Mouse (Mus musculus): ENCODE results near the gene Ippk. TPM values are rescaled to one million over a fixed set of nuclear protein-coding genes. Genes with fewer than 3 reads are reported as not detected.
A peak's percentile ranks its signal among the peaks of the same experiment; 100 is the strongest.

The Ippk gene
- polyA plus RNA-seq (2012): 1.4 and 1.9 TPM in 2 replicates

- TF ChIP-seq GATA1 (IDR thresholded peaks at IDR 0.05; ENCODE audit: low read length): no peak
These were observed at the start of gene Ippk for GRCm38 (mm10) chr13:49420754-49421605. Ippk (plus strand) TSS chr13:49421249.

DNA sequence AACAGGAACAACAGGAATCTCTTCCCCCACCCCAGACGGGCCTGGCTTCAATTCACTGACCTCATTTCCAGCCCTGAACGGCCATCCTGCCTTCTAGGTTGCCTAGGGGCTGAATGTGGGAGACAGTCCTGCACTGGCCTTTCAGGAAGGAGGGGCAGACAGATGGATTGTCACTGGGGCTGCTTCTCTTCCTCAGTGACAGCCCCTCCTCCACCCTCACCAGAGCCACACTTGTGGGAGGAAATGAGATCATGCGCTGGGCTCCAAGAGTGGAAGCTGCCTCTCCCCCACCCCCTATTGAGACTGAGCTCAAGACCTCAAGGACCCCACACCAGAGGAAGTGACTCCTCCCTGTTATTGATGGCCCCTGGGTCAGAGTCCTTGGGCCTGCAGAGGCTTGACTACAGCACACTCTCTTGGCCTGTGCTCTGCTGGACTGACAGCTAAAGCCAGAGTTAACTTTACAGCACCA lies 49.6 kb upstream of the Ippk start:
- no peak for TF ChIP-seq GATA1 (IDR thresholded peaks at IDR 0.05; ENCODE audit: low read length)

- no peak for TF ChIP-seq GATA1 (IDR thresholded peaks at IDR 0.05; ENCODE audit: low read length)
These were observed 48.5 kb upstream of the Ippk start for GRCm38 (mm10) chr13:49372370-49373060.

GRCm38 (mm10) chr13:49374304-49374703 lies 46.7 kb upstream of the Ippk start:
- no peak for TF ChIP-seq GATA1 (IDR thresholded peaks at IDR 0.05; ENCODE audit: low read length)

DNA sequence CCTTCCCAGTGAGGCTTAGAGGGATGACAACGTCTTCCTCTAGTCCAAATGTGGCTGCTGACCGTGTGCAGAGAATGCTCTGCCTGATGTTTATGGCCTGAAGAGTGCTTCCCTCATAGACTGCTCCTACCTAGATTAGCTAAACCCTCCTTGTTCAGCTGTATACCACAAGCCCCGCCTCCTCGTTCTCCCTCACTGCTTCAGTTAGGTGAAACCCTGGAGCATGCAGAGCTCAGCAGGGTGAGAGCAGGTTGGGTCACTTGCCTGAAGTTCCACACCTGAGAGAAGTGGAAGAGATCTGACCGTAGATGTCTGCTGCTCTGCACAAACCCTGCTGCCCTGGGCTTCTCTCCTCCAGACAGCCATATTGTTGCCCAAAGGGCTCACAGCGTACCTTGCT lies 46.3 kb upstream of the Ippk start:
- no peak for TF ChIP-seq GATA1 (IDR thresholded peaks at IDR 0.05; ENCODE audit: low read length)

GRCm38 (mm10) chr13:49377608-49378007 lies 43.4 kb upstream of the Ippk start:
- TF ChIP-seq GATA1 (IDR thresholded peaks at IDR 0.05; ENCODE audit: low read length): no peak

DNA sequence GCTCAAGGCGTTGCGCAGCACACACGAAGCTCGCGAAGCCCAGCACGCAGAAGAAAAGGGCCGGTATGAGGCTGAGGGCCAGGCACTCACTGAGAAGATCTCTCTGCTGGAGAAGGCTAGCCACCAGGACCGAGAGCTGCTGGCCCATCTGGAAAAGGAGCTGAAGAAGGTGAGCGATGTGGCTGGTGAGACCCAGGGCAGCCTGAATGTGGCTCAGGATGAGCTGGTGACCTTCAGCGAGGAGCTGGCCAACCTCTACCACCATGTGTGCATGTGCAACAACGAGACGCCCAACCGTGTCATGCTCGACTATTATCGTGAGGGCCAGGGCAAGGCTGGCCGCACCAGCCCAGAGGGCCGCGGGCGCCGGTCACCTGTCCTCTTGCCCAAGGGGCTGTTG lies 41.7 kb upstream of the Ippk start:
- no peak for TF ChIP-seq GATA1 (IDR thresholded peaks at IDR 0.05; ENCODE audit: low read length)

DNA sequence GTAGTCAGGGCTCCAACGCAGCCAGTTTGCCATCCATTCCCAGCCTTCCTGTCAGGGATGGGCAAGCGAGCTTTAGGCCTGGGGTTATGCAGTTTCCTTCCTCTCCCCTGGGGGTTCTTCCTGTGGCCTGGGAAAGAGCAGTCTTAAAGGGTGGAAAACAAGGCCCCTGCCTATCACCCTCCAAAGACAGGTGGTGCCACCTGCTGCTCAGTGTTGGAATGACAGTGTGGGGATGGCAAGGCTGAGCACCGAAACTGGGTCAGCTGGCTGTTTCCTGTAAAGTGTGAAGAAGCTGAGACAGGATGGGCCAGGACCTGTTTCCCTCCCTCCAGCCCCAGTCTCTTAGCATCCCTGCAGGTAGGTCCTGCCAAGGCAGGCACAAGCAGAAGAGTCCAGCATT lies 39.8 kb upstream of the Ippk start:
- TF ChIP-seq GATA1 (IDR thresholded peaks at IDR 0.05; ENCODE audit: low read length): no peak

GRCm38 (mm10) chr13:49382997-49383396 lies 38.1 kb upstream of the Ippk start:
- TF ChIP-seq GATA1 (IDR thresholded peaks at IDR 0.05; ENCODE audit: low read length): no peak

- TF ChIP-seq GATA1 (IDR thresholded peaks at IDR 0.05; ENCODE audit: low read length): no peak
These were observed 36.1 kb upstream of the Ippk start for GRCm38 (mm10) chr13:49384751-49385463.

GRCm38 (mm10) chr13:49391374-49391773 lies 29.7 kb upstream of the Ippk start:
- no peak for TF ChIP-seq GATA1 (IDR thresholded peaks at IDR 0.05; ENCODE audit: low read length)

GRCm38 (mm10) chr13:49393579-49393978 lies 27.5 kb upstream of the Ippk start:
- TF ChIP-seq GATA1 (IDR thresholded peaks at IDR 0.05; ENCODE audit: low read length): peak; percentile 48

GRCm38 (mm10) chr13:49394886-49395447 lies 26.1 kb upstream of the Ippk start:
- TF ChIP-seq GATA1 (IDR thresholded peaks at IDR 0.05; ENCODE audit: low read length): no peak

GRCm38 (mm10) chr13:49396798-49397197 lies 24.3 kb upstream of the Ippk start:
- no peak for TF ChIP-seq GATA1 (IDR thresholded peaks at IDR 0.05; ENCODE audit: low read length)

DNA sequence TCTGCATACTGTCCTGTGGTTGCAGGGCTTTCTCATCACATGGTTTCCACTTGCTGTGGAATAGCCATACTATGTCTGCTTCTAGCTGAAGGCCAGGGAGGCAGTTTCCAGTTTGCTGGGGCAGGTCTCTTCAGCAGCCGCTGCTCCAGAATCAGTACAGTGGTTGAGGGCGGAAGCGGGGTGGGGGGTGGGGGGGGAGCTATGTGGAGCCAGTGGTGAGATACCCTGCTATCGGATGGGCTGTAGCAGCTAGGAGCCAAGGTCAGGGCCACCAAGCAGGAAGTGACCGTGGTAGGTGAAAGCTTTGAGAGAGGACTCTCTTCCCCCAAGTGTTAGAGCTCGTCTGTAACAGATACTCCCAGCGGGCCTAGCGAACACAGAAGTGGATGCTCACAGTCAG lies 22.9 kb upstream of the Ippk start:
- TF ChIP-seq GATA1 (IDR thresholded peaks at IDR 0.05; ENCODE audit: low read length): no peak

DNA sequence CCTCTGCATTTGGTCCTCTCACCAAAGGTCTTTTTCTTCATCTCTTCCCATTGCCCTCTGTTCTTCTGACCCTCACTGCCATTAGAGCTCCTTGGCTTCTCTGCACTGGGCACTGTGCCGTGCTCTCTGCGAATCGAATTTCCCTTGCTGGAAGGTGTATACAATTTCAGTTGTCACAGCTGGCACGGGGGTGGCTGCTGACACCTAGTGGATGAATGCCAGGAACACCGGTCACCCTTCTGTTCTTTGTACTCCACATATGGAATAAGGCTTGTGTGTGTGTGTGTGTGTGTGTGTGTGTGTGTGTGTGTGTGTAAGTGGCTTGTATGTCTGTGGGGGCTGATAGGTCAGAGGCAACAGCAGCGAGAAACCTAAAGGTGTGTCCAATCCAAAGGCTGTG lies 20.9 kb upstream of the Ippk start:
- no peak for TF ChIP-seq GATA1 (IDR thresholded peaks at IDR 0.05; ENCODE audit: low read length)

All from G1E-ER4 (cell line).